Mouse (Mus musculus): ENCODE results near the gene Stk25. TPM values are rescaled to one million over a fixed set of nuclear protein-coding genes. Genes with fewer than 3 reads are reported as not detected.

Gene Stk25
- polyA plus RNA-seq, 1 experiment from 2014 or later = 65.0 TPM

DNA sequence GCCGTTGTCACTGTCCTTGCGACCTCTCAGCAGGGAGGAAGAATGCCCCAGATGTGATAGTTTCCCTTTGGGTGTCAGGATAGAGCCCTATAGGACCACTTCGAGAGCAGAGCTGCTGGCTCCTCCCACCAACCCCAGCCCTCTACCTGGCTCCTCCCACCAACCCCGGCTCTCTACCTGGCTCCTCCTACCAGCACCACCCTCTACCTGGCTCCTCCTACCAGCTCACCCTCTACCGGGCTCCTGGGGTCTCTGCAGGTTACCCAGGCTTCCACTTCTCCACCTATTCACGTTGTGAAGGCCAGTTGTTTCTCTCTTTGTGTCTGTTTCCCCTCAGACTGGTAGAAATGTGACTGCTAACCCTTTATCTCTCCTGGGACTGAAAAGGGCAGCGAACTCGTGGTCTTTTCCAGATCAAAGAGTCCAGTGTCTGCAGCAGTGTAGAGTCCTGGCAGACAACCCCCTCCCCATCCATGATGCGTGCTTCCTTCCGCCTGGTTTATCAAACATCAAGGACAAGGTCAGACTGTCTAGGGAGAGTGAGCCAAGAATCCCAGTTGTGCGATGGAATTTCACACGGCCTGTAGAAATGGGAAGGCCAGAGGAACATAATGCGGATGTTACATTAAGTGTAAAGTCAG, 9.4 kb upstream of the Stk25 start:
- H3K9me3 ChIP-seq (replicated peaks) = no peaks in the 10 kb centered on the region
- 25% methylated on average over 13 of the region's 13 CpGs for WGBS (ENCODE audit: insufficient replicate concordance)
- peaks cover 33% of the 10 kb centered on the region for H3K4me1 ChIP-seq
- H3K4me3 ChIP-seq = peak overlapping the region; percentile 18; the same call in 1 of the 2 replicates
- H3K27me3 ChIP-seq (replicated peaks) = 0 out of 2 replicates have a peak, but pooled peaks cover 3% of the 10 kb centered on the region
- peak overlapping the region; percentile 15; the same call in 1 of the 2 replicates for H3K27ac ChIP-seq
- peak overlapping the region; percentile 63 for H3K4me2 ChIP-seq
- H3K36me3 ChIP-seq = no peaks in the 10 kb centered on the region
- peak; percentile 66 for ATAC-seq
- H3K9ac ChIP-seq = no peak overlapping the region

DNA sequence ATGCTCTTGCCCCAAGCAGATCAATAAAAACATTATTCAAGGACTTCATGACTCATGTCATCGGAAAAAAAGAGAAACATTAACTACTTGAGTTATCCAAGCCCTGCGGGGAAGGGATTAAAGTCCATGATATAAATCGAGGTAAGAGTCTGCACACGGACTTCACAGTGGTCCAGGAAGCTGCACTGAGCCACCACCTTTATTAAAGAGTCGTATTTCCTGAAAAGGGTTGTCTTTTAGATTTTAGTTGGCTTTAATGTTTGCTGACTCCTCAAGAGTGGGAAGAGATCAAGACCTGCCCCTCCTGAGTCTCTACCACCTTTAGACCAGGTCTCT, 1.5 kb downstream of the Stk25 start:
- Histone ChIP-seq H3K27me3 (replicated peaks) (0 out of 2 replicates have a peak, but pooled peaks cover 4% of the 10 kb centered on the region), H3K9ac (no peak overlapping the region), H3K27ac (no peak overlapping the region), H3K9me3 (replicated peaks) (no peaks in the 10 kb centered on the region), H3K36me3 (no peaks in the 10 kb centered on the region), H3K4me2 (no peak overlapping the region), H3K4me3 (no peak overlapping the region), H3K4me1 (0 out of 2 replicates have a peak, but pooled peaks cover 4% of the 10 kb centered on the region)
- ATAC-seq = no peak
- WGBS (ENCODE audit: insufficient replicate concordance) = 62% methylated on average over 5 of the region's 5 CpGs

DNA sequence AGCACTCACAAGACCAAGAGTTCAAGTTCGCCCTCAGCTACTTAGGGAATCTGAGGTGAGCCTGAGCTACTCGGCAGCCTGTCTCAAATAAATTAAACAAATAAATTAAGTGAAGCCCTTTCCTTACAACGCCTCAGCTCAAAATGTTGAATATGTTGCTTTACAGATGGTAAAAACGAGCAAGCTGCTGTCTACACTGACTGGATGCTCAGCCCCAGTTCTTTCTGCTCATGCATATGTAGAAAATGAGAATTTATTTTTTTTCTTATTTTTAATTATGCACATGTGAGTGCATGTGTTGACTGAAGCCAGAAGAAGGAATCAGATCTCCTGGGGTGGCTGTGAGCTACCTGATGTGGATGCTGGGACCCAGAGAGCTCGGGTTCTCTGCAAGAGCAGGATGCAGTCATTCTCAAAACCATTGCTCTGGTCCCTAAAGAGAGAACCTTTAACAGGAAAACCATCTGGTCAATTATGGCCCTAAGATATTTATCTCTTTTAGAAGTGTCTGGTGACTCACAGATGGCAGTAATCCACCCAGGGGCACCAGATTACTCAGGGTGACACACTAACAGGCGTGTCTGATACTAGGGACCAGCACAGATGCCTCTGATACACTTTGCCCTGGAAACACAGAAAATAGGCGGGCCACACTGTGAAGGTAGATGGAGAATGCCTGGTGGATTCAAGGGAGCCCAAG, 2.0 kb downstream of the Stk25 start:
- H3K27me3 ChIP-seq (replicated peaks) = 0 out of 2 replicates have a peak, but pooled peaks cover 4% of the 10 kb centered on the region
- no peak overlapping the region for H3K4me3 ChIP-seq
- 0 out of 2 replicates have a peak, but pooled peaks cover 4% of the 10 kb centered on the region for H3K4me1 ChIP-seq
- H3K4me2 ChIP-seq = no peak overlapping the region
- no peaks in the 10 kb centered on the region for H3K9me3 ChIP-seq (replicated peaks)
- no peak overlapping the region for H3K27ac ChIP-seq
- H3K36me3 ChIP-seq = no peaks in the 10 kb centered on the region
- ATAC-seq = no peak
- no peak overlapping the region for H3K9ac ChIP-seq
- WGBS (ENCODE audit: insufficient replicate concordance) = 51% methylated on average over 7 of the region's 7 CpGs

DNA sequence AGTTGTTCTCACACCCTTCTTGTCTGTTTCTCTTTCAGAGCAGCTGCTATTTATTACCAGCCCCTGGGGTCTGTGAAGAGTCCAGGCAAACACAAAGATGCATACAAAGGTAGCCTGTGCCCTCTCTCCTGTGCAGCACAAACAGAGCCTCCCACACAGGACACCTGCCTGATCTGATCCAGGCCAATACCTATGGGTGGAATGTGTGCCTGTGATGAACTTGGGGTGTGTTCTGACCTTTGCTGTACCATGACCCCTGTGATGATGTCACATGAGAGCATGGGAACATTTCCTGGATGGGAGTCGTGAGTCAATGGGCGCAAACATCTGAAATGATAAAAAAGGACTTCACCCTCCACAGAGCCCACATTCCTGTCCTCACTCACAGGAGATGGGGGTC, 3.7 kb downstream of the Stk25 start:
- Histone ChIP-seq H3K27ac (no peak overlapping the region), H3K36me3 (no peaks in the 10 kb centered on the region), H3K9ac (no peak overlapping the region), H3K9me3 (replicated peaks) (no peaks in the 10 kb centered on the region), H3K4me3 (no peak overlapping the region), H3K27me3 (replicated peaks) (0 out of 2 replicates have a peak, but pooled peaks cover 4% of the 10 kb centered on the region), H3K4me1 (peaks cover 8% of the 10 kb centered on the region), H3K4me2 (no peak overlapping the region)
- 62% methylated on average over 2 of the region's 2 CpGs for WGBS (ENCODE audit: insufficient replicate concordance)
- 0 out of 2 replicates have a peak, but pooled peaks have one; percentile 21 for ATAC-seq

DNA sequence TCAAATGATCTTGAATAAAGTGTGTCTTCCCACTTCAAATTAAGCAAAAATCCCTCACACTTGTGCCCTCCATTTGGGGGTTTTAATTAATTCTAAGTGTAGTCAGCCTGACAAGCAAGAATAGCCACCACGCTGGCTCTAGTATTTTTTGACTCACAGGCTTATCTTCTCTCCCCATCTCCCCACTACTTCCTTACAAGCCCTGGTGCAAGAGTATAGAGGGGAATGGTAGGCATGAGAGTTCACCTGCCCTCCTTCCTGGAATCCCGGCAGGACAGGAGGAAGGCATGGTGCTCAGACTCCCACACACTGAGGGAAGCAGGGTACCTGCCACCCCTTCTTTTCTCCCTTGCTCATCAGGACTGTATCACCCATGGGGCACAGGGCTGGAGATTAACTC, 4.2 kb downstream of the Stk25 start:
- Histone ChIP-seq H3K27ac (no peak overlapping the region), H3K36me3 (no peaks in the 10 kb centered on the region), H3K9me3 (replicated peaks) (no peaks in the 10 kb centered on the region), H3K4me1 (peaks cover 14% of the 10 kb centered on the region), H3K9ac (no peak overlapping the region), H3K4me3 (no peak overlapping the region), H3K27me3 (replicated peaks) (0 out of 2 replicates have a peak, but pooled peaks cover 4% of the 10 kb centered on the region), H3K4me2 (no peak overlapping the region)
- WGBS (ENCODE audit: insufficient replicate concordance) = 9% methylated on average over 2 of the region's 2 CpGs
- no peak for ATAC-seq

DNA sequence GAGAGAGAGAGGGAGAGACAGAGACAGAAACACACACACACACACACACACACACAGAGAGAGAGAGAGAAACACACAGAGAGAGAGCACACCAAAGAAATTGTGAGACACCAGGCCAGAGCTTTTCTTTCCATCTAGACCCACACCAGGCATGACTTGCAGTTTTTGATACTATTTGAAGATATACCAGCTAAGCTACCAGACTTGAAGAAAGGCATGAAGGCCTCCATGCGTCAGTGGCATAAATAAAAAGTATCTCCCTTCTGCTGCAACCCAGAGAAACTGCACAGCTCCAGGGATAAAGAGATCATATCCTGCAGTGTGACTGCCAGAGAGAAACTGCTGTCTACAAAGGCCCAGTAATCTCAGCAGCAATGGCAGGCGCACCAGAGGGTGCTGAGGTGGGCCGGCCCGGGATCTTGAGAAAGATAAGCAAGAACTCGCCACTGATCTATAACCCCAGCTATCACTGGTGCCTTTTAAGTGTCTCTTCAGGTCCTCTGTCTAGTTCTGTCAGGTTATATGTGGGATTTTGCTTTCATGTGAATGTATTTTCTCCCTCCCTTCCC, 8.8 kb downstream of the Stk25 start:
- Histone ChIP-seq H3K4me1 (peaks cover 18% of the 10 kb centered on the region), H3K4me3 (no peak overlapping the region), H3K9me3 (replicated peaks) (no peaks in the 10 kb centered on the region), H3K36me3 (no peaks in the 10 kb centered on the region), H3K4me2 (no peak overlapping the region), H3K27me3 (replicated peaks) (no peaks in the 10 kb centered on the region), H3K9ac (peak overlapping the region; percentile 0; the same call in 1 of the 2 replicates), H3K27ac (0 out of 2 replicates have a peak overlapping the region, but pooled peaks have one; percentile 14)
- ATAC-seq = no peak
- 24% methylated on average over 5 of the region's 5 CpGs for WGBS (ENCODE audit: insufficient replicate concordance)

DNA sequence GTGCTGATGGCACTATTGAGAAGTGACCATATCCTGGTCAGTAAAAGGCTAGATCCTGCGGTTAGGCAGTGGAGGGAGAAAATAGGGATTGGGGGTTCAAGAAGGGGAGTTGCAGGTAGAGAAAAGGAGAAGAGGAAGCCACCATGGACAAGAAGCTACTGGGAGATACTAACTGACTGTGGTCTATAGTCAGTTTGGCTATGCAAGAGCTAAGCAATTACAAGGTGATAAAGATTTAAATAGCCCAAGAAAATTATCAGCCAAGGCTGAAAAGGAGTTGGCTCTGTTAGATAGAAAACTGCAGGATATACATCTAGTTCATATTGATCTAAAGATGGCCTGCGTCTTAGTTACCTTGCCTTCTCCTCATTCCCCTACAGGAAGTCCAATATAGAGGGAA, 15.8 kb downstream of the Stk25 start:
- 56% methylated on average over 2 of the region's 2 CpGs for WGBS (ENCODE audit: insufficient replicate concordance)
- Histone ChIP-seq H3K36me3 (no peaks in the 10 kb centered on the region), H3K4me3 (no peak overlapping the region), H3K4me1 (no peaks in the 10 kb centered on the region), H3K9ac (no peak overlapping the region), H3K27ac (no peak overlapping the region), H3K4me2 (no peak overlapping the region), H3K27me3 (replicated peaks) (no peaks in the 10 kb centered on the region), H3K9me3 (replicated peaks) (no peaks in the 10 kb centered on the region)
- ATAC-seq = no peak

DNA sequence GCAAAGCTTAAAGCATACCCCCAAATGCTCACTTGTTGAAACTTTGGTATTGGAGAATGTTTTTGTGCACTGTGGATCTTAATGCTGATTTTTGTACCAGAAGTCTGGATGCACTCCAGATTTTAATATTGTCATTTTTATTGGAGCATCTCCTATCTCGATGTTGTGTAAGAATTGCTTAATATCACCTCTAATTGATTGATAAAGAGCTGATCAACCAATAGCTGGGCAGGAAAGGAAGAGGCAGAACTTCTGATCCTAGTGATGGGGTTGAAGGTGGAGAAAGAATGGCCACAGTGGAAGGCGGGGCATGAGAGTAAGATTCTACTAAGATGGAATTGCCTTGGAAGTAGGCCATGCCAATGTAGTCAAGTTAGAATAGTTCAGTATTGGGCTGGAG, 16.5 kb downstream of the Stk25 start:
- no peak for ATAC-seq
- H3K4me1 ChIP-seq = no peaks in the 10 kb centered on the region
- no peak overlapping the region for H3K4me2 ChIP-seq
- no peak overlapping the region for H3K9ac ChIP-seq
- no peaks in the 10 kb centered on the region for H3K9me3 ChIP-seq (replicated peaks)
- 82% methylated on average over 2 of the region's 2 CpGs for WGBS (ENCODE audit: insufficient replicate concordance)
- H3K4me3 ChIP-seq = no peak overlapping the region
- H3K27ac ChIP-seq = no peak overlapping the region
- no peaks in the 10 kb centered on the region for H3K36me3 ChIP-seq
- H3K27me3 ChIP-seq (replicated peaks) = no peaks in the 10 kb centered on the region

DNA sequence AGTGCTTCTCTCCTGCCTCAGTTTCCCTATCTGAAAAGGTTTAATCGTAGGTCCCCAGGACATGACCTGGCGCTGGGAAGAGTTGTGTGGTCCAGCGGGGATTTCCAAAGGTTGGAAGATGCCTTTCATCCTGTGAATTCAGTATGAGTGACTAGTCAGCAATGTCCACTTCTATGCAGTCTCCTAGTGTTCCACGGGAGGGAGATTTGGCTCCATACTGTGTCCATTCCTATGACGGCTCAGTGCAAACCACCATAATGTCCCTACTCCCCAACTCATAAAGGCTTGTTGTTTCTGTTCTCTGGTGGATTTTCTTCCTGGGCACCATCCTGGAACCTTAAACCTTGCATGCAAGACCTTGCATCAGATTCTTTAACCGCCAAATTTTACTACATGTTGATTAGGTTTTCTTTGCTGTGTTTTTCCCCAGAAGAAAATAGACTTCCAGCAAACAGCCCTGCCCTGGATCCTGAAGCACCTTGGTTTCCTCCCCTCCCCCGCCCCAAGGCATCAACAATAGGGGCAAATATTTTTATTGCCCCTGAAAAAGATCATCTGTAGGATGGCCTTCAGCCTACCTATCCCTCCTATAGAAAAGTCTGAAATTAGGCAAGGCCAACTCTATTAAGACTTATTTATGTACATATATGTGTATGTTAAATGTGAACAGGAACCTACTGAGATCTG, 22.1 kb downstream of the Stk25 start:
- Histone ChIP-seq H3K36me3 (peaks cover 17% of the 10 kb centered on the region), H3K27ac (peak overlapping the region; percentile 84), H3K9me3 (replicated peaks) (no peaks in the 10 kb centered on the region), H3K9ac (peak overlapping the region; percentile 77), H3K27me3 (replicated peaks) (no peaks in the 10 kb centered on the region), H3K4me3 (peak overlapping the region; percentile 93), H3K4me2 (peak overlapping the region; percentile 91), H3K4me1 (peaks cover 39% of the 10 kb centered on the region)
- WGBS (ENCODE audit: insufficient replicate concordance) = 30% methylated on average over 7 of the region's 7 CpGs
- no peak for ATAC-seq

DNA sequence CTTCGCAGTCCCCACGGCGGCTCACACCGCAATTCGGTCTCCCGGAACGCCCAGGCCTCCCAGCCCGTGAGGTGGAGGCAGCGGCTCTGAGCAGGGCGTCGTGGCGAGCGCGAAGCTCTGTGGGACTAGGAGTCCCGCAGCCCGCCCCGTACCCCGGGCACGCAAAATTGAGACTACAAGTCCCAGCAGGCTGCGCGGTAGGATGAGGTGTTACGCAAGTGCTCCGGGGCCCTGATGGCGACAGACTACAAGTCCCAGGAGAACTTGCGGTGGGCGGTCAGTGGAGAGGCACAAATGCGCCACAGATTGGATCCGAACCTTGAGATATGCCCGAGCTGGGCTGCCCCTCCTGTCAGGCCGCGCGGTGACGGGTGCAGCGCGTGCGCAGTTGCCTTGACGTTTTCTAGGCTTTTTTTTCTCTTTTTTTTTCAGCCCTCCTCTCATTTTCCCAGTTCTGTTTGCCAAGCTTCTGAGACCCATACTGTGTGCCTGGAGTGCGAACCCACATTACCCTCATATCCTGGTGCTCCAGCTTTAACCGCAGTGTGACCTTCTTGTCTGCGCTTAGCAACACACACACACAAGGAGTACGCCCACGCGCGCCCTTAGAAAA, 22.8 kb downstream of the Stk25 start:
- H3K9me3 ChIP-seq (replicated peaks) = no peaks in the 10 kb centered on the region
- peak overlapping the region; percentile 93 for H3K4me3 ChIP-seq
- peak; percentile 96 for ATAC-seq
- 2% methylated on average over 44 of the region's 44 CpGs for WGBS (ENCODE audit: insufficient replicate concordance)
- H3K27ac ChIP-seq = peak overlapping the region; percentile 90
- H3K9ac ChIP-seq = peak overlapping the region; percentile 92
- H3K4me2 ChIP-seq = peak overlapping the region; percentile 91
- no peaks in the 10 kb centered on the region for H3K27me3 ChIP-seq (replicated peaks)
- peaks cover 45% of the 10 kb centered on the region for H3K4me1 ChIP-seq
- H3K36me3 ChIP-seq = peaks cover 18% of the 10 kb centered on the region

DNA sequence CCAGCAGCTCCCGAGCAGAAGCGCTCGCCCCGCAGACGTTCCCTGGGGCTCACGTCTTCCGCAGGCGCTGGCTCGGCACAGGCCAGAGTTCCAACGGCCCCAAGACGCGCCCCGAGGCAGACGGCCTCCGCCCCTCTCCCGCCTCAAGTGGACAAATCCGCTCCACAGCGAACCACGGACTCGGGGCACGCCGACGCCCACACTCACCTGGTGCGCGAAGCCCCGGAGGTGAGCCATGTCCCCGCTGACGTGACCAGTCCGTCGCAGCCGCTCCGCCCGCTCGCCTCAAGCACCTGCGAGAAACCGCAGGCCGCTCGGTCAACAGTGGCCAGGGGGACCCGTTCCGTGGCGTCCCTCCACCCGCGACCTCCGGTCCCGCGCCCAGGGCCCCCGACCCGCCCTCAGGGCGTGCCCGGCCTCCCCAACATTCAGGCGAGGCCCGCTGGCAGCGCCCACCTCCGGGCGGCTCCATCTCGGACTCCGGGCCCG, 23.3 kb downstream of the Stk25 start:
- no peaks in the 10 kb centered on the region for H3K27me3 ChIP-seq (replicated peaks)
- no peaks in the 10 kb centered on the region for H3K9me3 ChIP-seq (replicated peaks)
- 1% methylated on average over 58 of the region's 58 CpGs for WGBS (ENCODE audit: insufficient replicate concordance)
- H3K4me3 ChIP-seq = peak overlapping the region; percentile 93
- H3K9ac ChIP-seq = peak overlapping the region; percentile 92
- H3K36me3 ChIP-seq = peaks cover 18% of the 10 kb centered on the region
- peak; percentile 31 for ATAC-seq
- H3K4me1 ChIP-seq = peaks cover 51% of the 10 kb centered on the region
- peak overlapping the region; percentile 90 for H3K27ac ChIP-seq
- H3K4me2 ChIP-seq = peak overlapping the region; percentile 91

Measured in liver, embryonic 12.5 days (tissue).